Mouse (Mus musculus) forebrain, embryonic 14.5 days (tissue): ENCODE results near the gene Spocd1. TPM values are rescaled to one million over a fixed set of nuclear protein-coding genes. Genes with fewer than 3 reads are reported as not detected.

Experiments used
- ATAC-seq: fragments of 200-750 bp; cut with Nextera tagmentation; 2 replicates; pipeline ENCODE4 v1.8.0; 2017; ENCODE audit warnings: mild to moderate bottlenecking, moderate library complexity
- DNase-seq: peaks from one replicate; pipeline ENCODE4 v3.0.0-alpha.2; 2015; ENCODE audit warnings: low spot score
- H3K27ac ChIP-seq: fragments of 300-500 bp; sonication (generic); 2 replicates; pipeline ENCODE4 v1.5.1; 2014; ENCODE audit warnings: low read depth, mild to moderate bottlenecking, control low read depth, low read length, moderate library complexity
- H3K27me3 ChIP-seq: fragments of 300-500 bp; sonication (generic); replicated peaks from 2 replicates; pipeline ENCODE4 v1.6.1; 2014; ENCODE audit warnings: low read length, control low read depth, mixed read lengths; ENCODE audit not compliant: control insufficient read depth, insufficient read depth
- H3K36me3 ChIP-seq: fragments of 300-500 bp; sonication (generic); 2 replicates; pipeline ENCODE4 v1.6.1; 2014; ENCODE audit warnings: low read length, control low read depth; ENCODE audit not compliant: control insufficient read depth, insufficient read depth
- H3K4me1 ChIP-seq: fragments of 300-500 bp; sonication (generic); 2 replicates; pipeline ENCODE4 v1.6.1; 2014; ENCODE audit warnings: antibody characterized with exemption, low read length, control low read depth; ENCODE audit not compliant: control insufficient read depth, insufficient read depth
- H3K4me2 ChIP-seq: fragments of 300-500 bp; sonication (generic); 2 replicates; pipeline ENCODE4 v1.6.1; 2014; ENCODE audit warnings: mild to moderate bottlenecking, control low read depth, low read length
- H3K4me3 ChIP-seq: fragments of 300-500 bp; sonication (generic); 2 replicates; pipeline ENCODE4 v1.5.1; 2014; ENCODE audit warnings: low read depth, low read length, control low read depth
- H3K9ac ChIP-seq: fragments of 300-500 bp; sonication (generic); 2 replicates; pipeline ENCODE4 v1.6.1; 2014; ENCODE audit warnings: mild to moderate bottlenecking, low read length, control low read depth, moderate library complexity
- H3K9me3 ChIP-seq: fragments of 300-500 bp; sonication (generic); replicated peaks from 2 replicates; pipeline ENCODE4 v1.6.1; 2016; ENCODE audit warnings: low read length, control low read depth, mixed read lengths; ENCODE audit not compliant: control insufficient read depth
- WGBS: fragments of 180-500 bp; shearing (Covaris S2); extraction: QIAGEN DNeasy Blood & Tissue Kit; methylation state at CpG from one replicate; pipeline ENCODE4 v1.1.7; 2014; 5-methylcytosine and 5-hydroxymethylcytosine counted together
- polyA plus RNA-seq: library from polyadenylated mRNA; unstranded; fragments of >200 nt; fragmentation: Nextera tagmentation; extraction: Ambion mirVana; gene quantifications from 2 replicates; pipeline ENCODE4 v1.2.1, GENCODE M21; 2014

The Spocd1 gene
- polyA plus RNA-seq, 1 experiment from 2014 or later, result not detected

DNA sequence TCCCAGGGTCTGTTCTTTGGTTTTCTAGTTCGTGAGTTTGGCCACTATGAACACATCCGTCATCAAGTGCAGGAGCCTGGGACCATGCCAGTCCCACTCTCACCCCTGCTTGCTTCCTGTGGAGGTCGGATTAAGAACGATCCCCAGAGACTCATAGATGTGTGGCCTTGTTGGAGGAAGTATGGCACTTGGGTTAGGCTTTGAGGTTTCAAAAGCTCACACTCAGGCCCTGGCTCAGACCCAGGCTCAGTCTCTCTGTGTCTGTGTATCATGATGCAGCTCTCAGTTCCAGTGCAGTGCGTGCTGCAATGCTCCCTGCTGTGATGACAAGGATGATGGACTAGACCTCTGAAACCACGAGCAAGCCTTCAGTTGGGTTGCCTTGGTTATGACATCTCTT, 4.4 kb upstream of the Spocd1 start:
- H3K9me3 ChIP-seq, result no peaks in the 10 kb centered on the region
- H3K27ac ChIP-seq, result no peak overlapping the region
- no peak overlapping the region for H3K4me3 ChIP-seq
- WGBS, result 78% methylated on average over 6 of the region's 6 CpGs
- peaks cover 3% of the 10 kb centered on the region; the same call in 1 of the 2 replicates for H3K4me1 ChIP-seq
- DNase-seq (no peak), ATAC-seq (no peak)
- no peak overlapping the region for H3K4me2 ChIP-seq
- H3K27me3 ChIP-seq, result no peaks in the 10 kb centered on the region
- H3K9ac ChIP-seq, result no peak overlapping the region
- H3K36me3 ChIP-seq, result no peaks in the 10 kb centered on the region

DNA sequence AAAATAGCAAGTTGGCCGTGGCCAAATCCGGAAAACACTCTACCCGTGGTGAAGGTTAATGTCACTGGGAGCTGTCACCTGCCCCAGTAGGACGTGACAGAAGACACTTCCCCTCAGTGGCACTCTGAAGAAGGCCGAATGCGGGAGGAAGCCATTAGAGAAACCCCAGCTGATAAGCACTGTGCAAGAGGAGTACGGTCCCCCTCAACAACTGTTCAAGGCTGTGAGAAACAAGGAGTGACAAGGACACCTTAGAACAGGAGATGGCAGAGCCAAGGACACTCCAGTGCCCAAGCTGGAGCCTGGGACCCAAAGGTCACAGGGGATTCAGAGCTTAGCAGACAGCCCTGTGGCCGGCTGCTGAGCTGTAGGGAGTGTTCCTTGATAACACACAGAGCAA, 2.5 kb upstream of the Spocd1 start:
- no peak overlapping the region for H3K9ac ChIP-seq
- WGBS, result 62% methylated on average over 8 of the region's 8 CpGs
- ATAC-seq, result no peak

DNA sequence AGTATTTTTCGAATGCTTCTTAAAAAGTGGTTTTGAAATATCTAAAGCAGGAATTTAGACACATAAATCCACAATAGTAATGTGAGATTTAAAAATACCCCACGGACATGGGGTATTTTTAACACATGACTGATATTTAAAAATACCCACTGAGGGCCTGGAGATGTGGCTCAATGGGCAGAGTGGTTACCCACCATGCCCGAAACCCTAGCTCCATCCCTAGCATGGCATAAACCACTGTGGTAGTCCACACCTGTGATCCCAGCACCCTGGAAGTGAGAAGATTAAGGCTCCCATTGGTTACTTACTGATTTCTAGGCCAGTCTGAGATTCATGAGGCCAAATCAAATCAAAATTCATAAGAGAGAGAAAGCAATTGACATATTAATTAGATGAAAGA, 2.0 kb upstream of the Spocd1 start:
- DNase-seq (no peak), ATAC-seq (no peak)
- H3K27me3 ChIP-seq, result no peaks in the 10 kb centered on the region
- peaks cover 3% of the 10 kb centered on the region; the same call in 1 of the 2 replicates for H3K4me1 ChIP-seq
- H3K36me3 ChIP-seq, result no peaks in the 10 kb centered on the region
- H3K9me3 ChIP-seq, result no peaks in the 10 kb centered on the region
- H3K4me3 ChIP-seq, result no peak overlapping the region
- no peak overlapping the region for H3K27ac ChIP-seq
- WGBS, result 80% methylated on average over 3 of the region's 3 CpGs
- no peak overlapping the region for H3K9ac ChIP-seq
- H3K4me2 ChIP-seq, result no peak overlapping the region

More for the DNA sequence above, 2.5 kb upstream of the Spocd1 start:
- Histone ChIP-seq H3K4me3 (no peak overlapping the region), H3K4me2 (no peak overlapping the region), H3K9me3 (no peaks in the 10 kb centered on the region), H3K4me1 (peaks cover 3% of the 10 kb centered on the region; the same call in 1 of the 2 replicates), H3K27ac (no peak overlapping the region), H3K36me3 (no peaks in the 10 kb centered on the region), H3K27me3 (no peaks in the 10 kb centered on the region)
- DNase-seq, result no peak

GRCm38 (mm10) chr4:129928124-129928751, 811 bp upstream of the Spocd1 start:
- peak; percentile 73 for DNase-seq
- Histone ChIP-seq H3K27me3 (no peaks in the 10 kb centered on the region), H3K27ac (no peak overlapping the region), H3K4me1 (peaks cover 3% of the 10 kb centered on the region; the same call in 1 of the 2 replicates), H3K4me2 (peak overlapping the region; percentile 31), H3K4me3 (no peak overlapping the region), H3K9ac (peak overlapping the region; percentile 35; the same call in 1 of the 2 replicates), H3K36me3 (no peaks in the 10 kb centered on the region), H3K9me3 (no peaks in the 10 kb centered on the region)
- 7% methylated on average over 19 of the region's 19 CpGs for WGBS
- peak; percentile 77 for ATAC-seq

- Histone ChIP-seq H3K9me3 (no peaks in the 10 kb centered on the region), H3K4me2 (no peak overlapping the region), H3K4me3 (no peak overlapping the region), H3K4me1 (no peaks in the 10 kb centered on the region; the same call in 1 of the 2 replicates), H3K36me3 (no peaks in the 10 kb centered on the region), H3K9ac (no peak overlapping the region), H3K27me3 (no peaks in the 10 kb centered on the region), H3K27ac (no peak overlapping the region)
- no peak for DNase-seq
- 79% methylated on average over 14 of the region's 14 CpGs for WGBS
- ATAC-seq, result no peak
Measured at GRCm38 (mm10) chr4:129933696-129934095, 4.6 kb downstream of the Spocd1 start.

GRCm38 (mm10) chr4:129934177-129934855, 5.3 kb downstream of the Spocd1 start:
- 67% methylated on average over 16 of the region's 16 CpGs for WGBS
- peak; percentile 48; the same call in 1 of the 2 replicates for ATAC-seq
- peak; percentile 57 for DNase-seq
- H3K4me2 ChIP-seq, result no peak overlapping the region
- H3K27me3 ChIP-seq, result no peaks in the 10 kb centered on the region
- no peak overlapping the region for H3K9ac ChIP-seq
- no peak overlapping the region for H3K4me3 ChIP-seq
- no peak overlapping the region for H3K27ac ChIP-seq
- no peaks in the 10 kb centered on the region for H3K9me3 ChIP-seq
- H3K4me1 ChIP-seq, result no peaks in the 10 kb centered on the region; the same call in 1 of the 2 replicates
- no peaks in the 10 kb centered on the region for H3K36me3 ChIP-seq

GRCm38 (mm10) chr4:129951359-129951821, 22.3 kb downstream of the Spocd1 start:
- H3K9ac ChIP-seq, result no peak overlapping the region
- no peak overlapping the region for H3K4me3 ChIP-seq
- WGBS, result 72% methylated on average over 6 of the region's 6 CpGs
- ATAC-seq (no peak), DNase-seq (no peak)
- no peaks in the 10 kb centered on the region for H3K9me3 ChIP-seq
- H3K4me1 ChIP-seq, result no peaks in the 10 kb centered on the region; the same call in 1 of the 2 replicates
- no peak overlapping the region for H3K27ac ChIP-seq
- no peaks in the 10 kb centered on the region for H3K36me3 ChIP-seq
- H3K27me3 ChIP-seq, result no peaks in the 10 kb centered on the region
- H3K4me2 ChIP-seq, result no peak overlapping the region

GRCm38 (mm10) chr4:129952241-129952810, 23.3 kb downstream of the Spocd1 start:
- H3K9me3 ChIP-seq, result no peaks in the 10 kb centered on the region
- 63% methylated on average over 5 of the region's 5 CpGs for WGBS
- H3K36me3 ChIP-seq, result no peaks in the 10 kb centered on the region
- H3K9ac ChIP-seq, result no peak overlapping the region
- ATAC-seq (no peak), DNase-seq (no peak)
- H3K27ac ChIP-seq, result no peak overlapping the region
- no peaks in the 10 kb centered on the region; the same call in 1 of the 2 replicates for H3K4me1 ChIP-seq
- H3K27me3 ChIP-seq, result no peaks in the 10 kb centered on the region
- no peak overlapping the region for H3K4me3 ChIP-seq
- H3K4me2 ChIP-seq, result no peak overlapping the region
